Mouse (Mus musculus) left cerebral cortex, postnatal 14 days (tissue): ENCODE results near the gene Prkaa2. TPM values are rescaled to one million over a fixed set of nuclear protein-coding genes. Genes with fewer than 3 reads are reported as not detected.

Experiments used
- DNase-seq, 2 experiments: peaks; one replicate each; pipeline ENCODE4 v3.0.0; 2021 to 2022; ENCODE audit warnings: low spot score in 2 of 2, mixed read lengths in 1 of 2
- intact Hi-C: fragments of 180-260 bp; cut with DNase I; formaldehyde crosslinking; loops from one replicate; pipeline ENCODE4 v1.15.1; 2025
- total RNA-seq, 2 experiments: library from RNA; stranded (reverse); gene quantifications; 2 replicates each; pipeline ENCODE4 v1.2.3; 2021

Prkaa2 gene
- total RNA-seq, 2 experiments from 2014 or later: 33.2 to 33.6 TPM

GRCm38 (mm10) chr4:104985960-104986632 is 123.6 kb downstream of the Prkaa2 start:
- intact Hi-C loops: no loop called here
- no peak for DNase-seq

Other genes starting within 250 kb of the Prkaa2 start
- gene C8a, start 233.5 kb downstream of the Prkaa2 start, total RNA-seq: under 1 TPM in 1 of 2 experiments, not detected in 1; 0.49 TPM
- 1 to 10 TPM; 1.3 to 1.5 TPM for gene Fyb2, start 196.4 kb downstream of the Prkaa2 start, total RNA-seq
- gene Plpp3, start 47.5 kb upstream of the Prkaa2 start, total RNA-seq: 100 to 1,000 TPM; 136 to 166 TPM